Mouse (Mus musculus) cerebellum, postnatal 10 days (tissue): Measurements from ENCODE around the gene Lrrk1.
A peak's percentile ranks its signal among the peaks of the same experiment; 100 is the strongest.

Experiments used
- DNase-seq, 2 experiments: peaks; one replicate each; pipeline ENCODE4 v3.0.0; 2021; ENCODE audit warnings: mixed read lengths in 2 of 2

The Lrrk1 gene

GRCm38 (mm10) chr7:66336955-66337354 lies 51.2 kb downstream of the Lrrk1 start:
- DNase-seq = no peak

- DNase-seq = no peak
Observed at GRCm38 (mm10) chr7:66333906-66334500, 54.1 kb downstream of the Lrrk1 start.

DNA sequence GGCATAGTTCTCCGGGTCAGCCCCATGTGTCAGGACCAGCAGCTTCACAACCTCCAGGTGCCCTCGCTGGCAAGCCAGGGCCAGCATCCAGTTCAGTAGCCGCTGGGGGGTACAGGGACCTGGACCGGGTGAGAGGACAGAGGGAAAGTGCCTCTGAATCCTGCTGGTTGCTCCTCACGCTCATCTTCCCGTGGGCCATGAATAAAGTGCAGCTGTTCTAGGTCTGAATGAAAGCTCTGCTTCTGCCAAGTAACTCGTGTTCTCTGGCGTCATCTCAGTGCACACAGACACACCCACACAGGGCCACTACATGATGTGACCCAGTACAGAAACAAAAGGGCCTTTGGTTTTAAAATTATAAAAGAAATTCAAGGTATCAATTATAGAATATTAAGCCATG lies 55.8 kb downstream of the Lrrk1 start:
- no peak for DNase-seq

DNA sequence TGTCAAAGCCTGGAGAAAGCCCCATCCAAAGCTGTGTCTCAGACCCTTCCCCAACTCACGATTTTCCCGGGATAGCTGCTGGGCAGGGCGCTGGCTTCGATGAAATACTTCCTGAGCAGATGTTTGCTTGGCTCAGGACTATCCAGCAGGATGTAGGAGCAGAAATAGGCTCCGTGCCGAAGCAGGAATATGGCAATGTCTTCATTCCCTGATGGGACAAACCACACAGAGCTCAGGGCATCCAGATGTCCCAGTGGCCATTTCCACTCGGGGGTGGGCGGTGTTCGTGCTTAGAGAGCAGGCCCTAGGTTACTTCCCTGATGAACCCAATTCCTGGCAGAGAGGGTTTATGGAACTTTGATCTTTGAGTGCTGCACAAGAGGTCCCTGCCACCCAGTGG lies 57.5 kb downstream of the Lrrk1 start:
- DNase-seq = no peak

DNA sequence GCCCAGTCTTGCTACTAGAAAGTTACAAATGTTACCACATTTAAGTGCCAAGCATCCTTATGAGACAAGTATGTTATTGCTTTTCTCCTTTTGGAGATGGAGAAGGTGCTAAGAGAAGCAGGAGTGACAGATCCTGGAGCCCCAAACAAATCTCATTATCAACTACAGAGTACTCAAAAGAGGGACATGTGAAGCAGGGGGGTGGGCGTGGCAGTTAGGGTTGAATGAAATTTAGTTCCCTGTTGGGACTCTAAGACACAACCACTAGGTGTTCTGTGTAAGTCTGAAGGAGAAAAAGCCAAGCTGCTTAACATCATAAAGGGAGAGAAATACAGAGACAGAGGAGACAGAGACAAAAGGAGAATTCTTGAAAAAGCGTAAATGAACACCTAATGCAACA lies 60.6 kb downstream of the Lrrk1 start:
- DNase-seq = no peak

DNA sequence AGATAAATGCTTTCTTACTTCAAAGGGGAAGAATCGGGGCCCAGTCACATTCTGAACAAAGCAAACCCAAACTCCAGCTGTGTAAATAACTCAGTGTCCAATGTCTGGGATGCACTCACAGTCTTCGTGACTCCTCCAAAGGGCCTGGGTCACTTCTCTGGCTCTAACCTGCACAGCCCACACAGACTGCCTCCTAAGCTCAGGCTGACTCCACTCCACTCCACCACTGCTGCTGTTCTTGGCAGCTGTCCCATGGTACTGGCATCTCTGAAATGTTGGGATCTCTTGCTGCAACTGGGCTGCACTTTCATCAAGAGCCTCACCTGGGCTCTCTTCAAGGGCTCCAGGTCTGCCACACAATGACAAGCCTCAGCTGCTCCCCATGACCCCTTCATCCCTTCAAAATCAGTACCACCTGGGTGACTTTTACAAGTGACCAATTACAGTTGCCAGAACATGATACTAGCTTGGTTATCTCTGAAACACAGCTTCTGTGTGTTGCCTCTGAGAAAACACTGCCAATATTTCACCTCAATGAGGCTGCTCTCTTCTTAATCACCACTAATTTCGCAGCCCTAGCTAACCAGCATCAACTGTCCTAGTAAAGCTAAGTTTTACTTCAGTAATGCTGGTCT lies 62.6 kb downstream of the Lrrk1 start:
- peak; percentile 34 to 51 for DNase-seq

- DNase-seq = no peak
Observed at GRCm38 (mm10) chr7:66323252-66324015, 64.7 kb downstream of the Lrrk1 start.

- DNase-seq = peak; percentile 59 to 68
Observed at GRCm38 (mm10) chr7:66320996-66321395, 67.2 kb downstream of the Lrrk1 start.

DNA sequence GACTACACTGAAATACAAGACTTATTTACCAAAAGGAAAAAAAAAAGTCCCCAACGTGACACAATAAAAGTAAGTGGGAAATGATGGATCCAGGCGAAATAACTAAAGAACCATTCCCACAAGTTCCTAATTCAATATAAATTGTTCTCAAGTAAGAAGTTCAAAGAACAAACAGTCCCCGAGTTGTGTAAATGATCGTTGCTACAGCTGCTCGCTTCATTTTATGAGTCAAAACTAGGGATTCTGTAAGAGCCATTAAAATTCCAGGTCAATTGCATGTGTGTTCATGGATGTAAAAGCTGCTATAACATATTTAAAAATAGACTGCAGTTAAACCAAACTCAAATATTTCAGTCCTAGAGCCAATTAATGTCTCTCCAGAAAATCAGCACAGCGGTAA lies 70.0 kb downstream of the Lrrk1 start:
- no peak for DNase-seq

DNA sequence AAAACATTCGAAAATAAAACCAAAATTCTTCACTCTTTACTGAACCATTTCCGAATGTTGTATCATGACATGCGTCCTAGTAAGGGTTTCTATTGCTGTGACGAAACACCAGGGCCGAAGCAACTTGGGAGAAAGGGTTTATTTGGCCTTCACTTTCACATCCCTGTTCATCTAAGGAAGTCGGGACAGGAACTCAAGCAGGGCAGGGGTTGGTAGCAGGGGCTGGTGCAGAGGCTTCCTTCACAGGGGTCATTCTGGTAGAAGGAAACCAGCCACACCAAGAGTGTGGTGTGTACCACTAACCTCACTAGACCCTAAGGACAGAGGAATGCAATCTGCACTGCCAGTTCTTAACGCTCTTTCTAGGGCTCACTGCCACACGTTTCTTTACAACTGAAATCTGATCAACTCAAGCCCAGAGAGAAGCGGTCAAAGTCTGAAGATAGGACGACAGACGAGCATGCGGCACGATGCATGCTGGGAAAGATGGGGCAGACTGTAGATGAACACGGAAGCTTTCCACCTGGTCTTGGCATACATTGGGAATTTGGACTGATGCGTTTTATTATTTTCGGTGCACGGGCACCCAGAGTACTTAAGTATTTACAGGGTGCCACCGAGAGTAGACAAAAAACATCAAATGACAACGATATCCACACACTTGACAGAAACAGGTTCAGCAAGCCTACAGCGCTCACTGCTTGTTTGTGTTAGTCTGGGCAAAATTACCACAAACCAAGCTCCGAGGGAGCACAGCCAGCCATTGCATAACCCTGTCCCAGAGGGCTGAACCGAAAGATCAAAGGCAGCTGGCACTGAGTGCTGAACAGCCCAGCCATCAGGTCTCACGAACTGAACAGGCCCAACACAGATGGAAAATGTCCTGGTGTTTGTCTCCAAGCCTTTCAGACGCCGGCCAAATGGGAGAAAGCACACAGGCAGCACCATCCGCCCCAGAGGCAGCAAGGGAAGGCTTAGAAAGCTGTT lies 77.2 kb downstream of the Lrrk1 start:
- DNase-seq = peak; percentile 33 to 44

- DNase-seq = peak; percentile 75 to 81
Observed at GRCm38 (mm10) chr7:66309950-66310669, 78.0 kb downstream of the Lrrk1 start.

DNA sequence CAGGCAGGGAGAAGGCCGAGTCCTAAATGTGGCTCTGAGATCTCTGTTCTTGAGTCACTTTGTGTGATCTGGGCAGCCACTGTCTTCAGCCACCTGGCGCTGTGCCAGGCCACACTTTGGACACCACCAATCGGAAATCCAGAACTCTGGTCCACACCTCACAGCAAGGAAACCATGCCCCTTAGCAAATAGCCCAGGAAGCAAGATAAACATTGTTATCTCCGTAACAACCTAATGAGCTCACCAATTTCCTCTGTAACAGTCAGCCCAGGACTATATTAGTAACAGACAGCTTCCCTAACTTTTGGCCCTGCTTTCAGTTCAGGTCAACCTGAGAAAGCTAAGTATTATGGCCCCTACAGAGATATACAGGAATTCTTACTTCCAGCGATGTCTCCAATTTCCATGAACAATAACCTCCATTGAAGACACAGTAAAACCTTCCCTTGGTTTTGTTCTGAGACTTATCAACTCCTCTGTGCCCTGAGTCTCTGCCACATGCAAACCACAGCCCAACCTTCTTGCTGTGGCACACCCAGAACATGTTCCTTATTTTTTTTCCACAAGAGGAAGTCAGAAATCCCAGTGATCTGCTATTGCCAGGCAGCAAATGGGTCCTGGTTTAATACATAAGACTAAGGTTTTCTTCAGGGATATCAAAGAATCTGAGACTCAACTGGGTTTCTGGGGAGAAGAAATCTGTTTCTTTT lies 78.8 kb downstream of the Lrrk1 start:
- DNase-seq = peak; percentile 38 to 44

DNA sequence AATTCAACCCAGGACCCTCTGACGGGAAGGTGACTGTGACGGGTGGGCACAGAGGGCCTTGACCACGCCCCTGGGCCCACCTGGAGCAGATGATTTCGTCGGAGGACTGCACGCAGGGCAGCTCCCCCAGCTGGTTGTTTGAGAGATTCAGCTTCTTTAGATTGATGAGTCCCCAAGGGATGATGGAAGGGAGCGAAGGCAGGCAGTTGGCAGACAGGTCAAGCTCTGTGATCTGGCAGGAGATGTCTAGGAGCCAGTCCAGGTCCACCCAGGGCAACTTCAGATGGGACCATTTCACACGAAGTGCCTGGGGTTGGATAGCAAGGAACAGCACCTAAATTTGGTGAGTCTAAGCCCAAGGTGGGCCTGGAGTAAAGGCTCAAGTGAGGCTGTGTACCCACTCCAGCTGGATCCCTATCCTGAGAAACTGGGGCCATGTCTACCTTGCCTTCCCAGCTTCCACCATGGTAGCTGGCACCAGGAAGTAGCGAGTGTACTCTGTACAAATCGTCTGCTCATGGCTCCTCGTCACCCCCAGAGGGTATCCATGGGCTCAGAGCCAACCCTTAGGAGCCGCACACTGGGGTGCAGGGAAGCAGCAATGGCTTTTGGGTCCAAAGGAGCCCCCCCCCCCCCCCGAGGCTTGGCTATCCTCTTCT lies 79.4 kb downstream of the Lrrk1 start:
- no peak for DNase-seq

GRCm38 (mm10) chr7:66307791-66308190 lies 80.4 kb downstream of the Lrrk1 start:
- DNase-seq = no peak

DNA sequence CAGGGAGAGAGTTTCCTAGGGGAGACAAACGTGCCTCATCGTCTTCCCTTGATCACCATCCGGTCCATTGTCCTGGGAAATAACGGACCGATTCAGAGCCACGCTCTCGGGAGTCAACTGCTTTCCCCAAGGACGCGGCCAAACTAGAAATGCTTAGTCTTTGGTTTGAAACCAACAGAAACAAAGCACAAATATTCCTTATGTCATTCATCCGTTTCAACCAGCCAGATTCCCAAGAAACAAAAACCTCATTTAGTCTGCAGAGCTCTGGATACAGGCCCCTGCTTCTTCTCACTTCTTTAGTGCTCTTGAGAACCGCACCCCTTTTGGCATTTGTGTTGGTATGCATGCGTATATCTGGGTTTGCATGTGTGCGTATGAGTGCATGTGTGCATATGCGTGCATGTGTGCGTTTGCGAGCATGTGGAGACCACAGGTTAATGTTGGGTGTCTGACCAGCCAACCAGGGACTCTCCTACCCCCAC lies 82.4 kb downstream of the Lrrk1 start:
- no peak for DNase-seq

- peak in 1 of 2 experiments; percentile 35 for DNase-seq
Observed at GRCm38 (mm10) chr7:66304993-66305713, 83.0 kb downstream of the Lrrk1 start.

DNA sequence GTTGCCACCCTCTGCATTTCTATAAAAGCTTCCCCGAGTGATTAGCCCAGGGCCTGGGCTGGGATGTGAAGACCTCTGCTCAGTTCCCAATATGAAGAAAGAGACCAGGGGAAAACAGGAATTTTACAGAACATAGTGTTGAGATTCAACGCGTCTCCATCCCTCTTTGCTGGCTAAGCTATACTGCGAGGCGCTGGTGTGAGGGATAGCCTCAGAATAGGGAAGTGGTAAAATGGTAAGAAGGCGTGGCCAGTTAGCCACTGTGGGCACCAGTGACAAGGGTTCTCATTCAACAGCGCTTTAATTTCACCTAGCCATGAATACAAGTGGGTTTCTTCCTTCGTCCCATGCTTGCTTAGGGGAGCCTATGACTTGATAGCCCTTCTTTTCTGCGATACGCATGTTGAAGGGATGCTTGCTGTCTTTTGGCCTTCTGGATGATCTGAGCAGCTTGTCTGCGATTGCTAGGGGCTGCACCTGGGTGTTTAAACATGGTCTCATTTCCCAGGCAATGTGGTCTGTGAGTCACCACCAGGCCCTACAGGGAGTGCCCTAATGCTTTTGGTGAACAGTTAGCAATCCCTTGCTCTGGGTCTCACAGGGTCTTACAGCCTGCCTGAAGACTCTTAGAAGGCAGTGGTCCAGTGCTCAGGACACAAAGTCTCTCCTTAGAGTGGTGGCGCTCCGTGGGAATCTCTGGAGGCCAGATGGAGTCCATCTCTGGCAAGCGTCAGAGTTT lies 84.1 kb downstream of the Lrrk1 start:
- no peak for DNase-seq

DNA sequence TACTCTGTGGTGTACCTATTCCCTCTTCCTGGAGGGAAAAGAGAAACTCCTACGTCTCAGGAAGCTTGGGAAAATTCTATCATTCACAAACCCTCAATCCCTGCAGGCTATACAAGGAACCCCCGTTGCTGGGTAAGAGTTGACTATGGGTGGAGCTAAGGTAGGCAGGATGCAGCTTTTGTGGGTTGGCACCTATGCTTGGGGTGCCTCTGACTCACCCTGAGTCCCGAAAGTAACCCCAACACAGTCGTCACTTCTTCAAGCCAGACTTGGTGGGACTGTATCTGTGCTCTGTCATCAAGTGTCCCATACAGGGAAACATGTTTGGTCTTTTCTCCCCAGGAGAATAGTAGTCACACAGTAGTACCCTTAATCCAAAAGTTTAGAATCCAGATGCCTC lies 86.7 kb downstream of the Lrrk1 start:
- DNase-seq = no peak

DNA sequence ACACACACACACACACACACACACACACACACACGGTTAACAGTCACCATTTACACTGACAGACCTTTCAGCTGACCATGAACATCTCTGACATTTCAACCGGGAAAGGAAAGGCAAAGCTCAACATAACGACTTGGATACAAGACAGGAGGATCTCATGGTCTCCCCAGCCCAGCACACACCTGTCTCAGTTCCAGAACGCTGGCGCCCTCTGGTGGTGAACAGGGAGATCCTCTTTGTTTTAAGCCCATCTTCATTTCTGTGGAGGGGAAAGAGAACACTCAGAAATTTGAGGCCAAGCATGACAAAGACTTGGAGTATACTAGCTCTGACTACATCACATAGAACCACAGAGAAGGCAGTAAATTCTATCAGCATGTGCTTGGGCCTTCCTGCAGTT lies 87.5 kb downstream of the Lrrk1 start:
- DNase-seq = peak; percentile 94 to 95
